Mouse (Mus musculus) kidney, postnatal 0 days (tissue): ENCODE results near the gene Slfn5. TPM values are rescaled to one million over a fixed set of nuclear protein-coding genes. Genes with fewer than 3 reads are reported as not detected.

Source experiments
- ATAC-seq: fragments of 200-750 bp; cut with Nextera tagmentation; replicated peaks from 2 replicates; pipeline ENCODE4 v1.8.0; 2017; ENCODE audit warnings: low read depth, moderate number of reproducible peaks, moderate TSS enrichment, moderate library complexity; ENCODE audit not compliant: low FRiP score
- DNase-seq: peaks from one replicate; pipeline ENCODE4 v3.0.0-alpha.2; 2016; ENCODE audit warnings: low spot score
- H3K27ac ChIP-seq: fragments of 300-500 bp; sonication (generic); 2 replicates; pipeline ENCODE4 v1.5.1; 2014; ENCODE audit warnings: mild to moderate bottlenecking
- H3K27me3 ChIP-seq: fragments of 300-500 bp; sonication (generic); 2 replicates; pipeline ENCODE4 v1.6.1; 2014; ENCODE audit warnings: low read length, mixed read lengths; ENCODE audit not compliant: insufficient read depth
- H3K36me3 ChIP-seq: fragments of 300-500 bp; sonication (generic); 2 replicates; pipeline ENCODE4 v1.6.1; 2014; ENCODE audit warnings: low read length, mixed read lengths; ENCODE audit not compliant: insufficient read depth
- H3K4me1 ChIP-seq: fragments of 300-500 bp; sonication (generic); replicated peaks from 2 replicates; pipeline ENCODE4 v1.6.1; 2014; ENCODE audit warnings: antibody characterized with exemption, low read length, mixed read lengths; ENCODE audit not compliant: insufficient read depth
- H3K4me2 ChIP-seq: fragments of 300-500 bp; sonication (generic); 2 replicates; pipeline ENCODE4 v1.6.1; 2014; ENCODE audit warnings: mild to moderate bottlenecking, low read length, moderate library complexity, mixed read lengths
- H3K4me3 ChIP-seq: fragments of 300-500 bp; sonication (generic); replicated peaks from 2 replicates; pipeline ENCODE4 v1.5.1; 2014; ENCODE audit warnings: low read depth, low read length
- H3K9ac ChIP-seq: fragments of 300-500 bp; sonication (generic); 2 replicates; pipeline ENCODE4 v1.6.1; 2014; ENCODE audit warnings: low read depth, low read length
- H3K9me3 ChIP-seq: fragments of 300-500 bp; sonication (generic); replicated peaks from 2 replicates; pipeline ENCODE4 v1.6.1; 2016; ENCODE audit warnings: low read length, inconsistent platforms, mixed read lengths
- CTCF ChIP-seq: IDR thresholded peaks from 2 replicates; pipeline ENCODE4 v1.5.1; 2016; ENCODE audit warnings: antibody characterized with exemption, low read depth, mild to moderate bottlenecking, moderate library complexity
- WGBS: fragments of 180-500 bp; shearing (Covaris S2); extraction: QIAGEN DNeasy Blood & Tissue Kit; methylation state at CpG from one replicate; pipeline ENCODE4 v1.1.7; 2014; 5-methylcytosine and 5-hydroxymethylcytosine counted together
- polyA plus RNA-seq: library from polyadenylated mRNA; unstranded; fragments of >200 nt; fragmentation: Nextera tagmentation; extraction: Ambion mirVana; gene quantifications from 2 replicates; pipeline ENCODE4 v1.2.1, GENCODE M21; 2015

Gene Slfn5
- polyA plus RNA-seq: 19.5 and 21.1 TPM in 2 replicates

- Histone ChIP-seq H3K4me1 (no peaks in the 10 kb centered on the region; the same call in 1 of the 2 replicates), H3K36me3 (no peaks in the 10 kb centered on the region), H3K27ac (peak within 1 kb of the TSS; percentile 83), H3K9ac (peak within 1 kb of the TSS; percentile 59), H3K4me3 (peak within 1 kb of the TSS; percentile 40), H3K9me3 (no peaks in the 10 kb centered on the region), H3K27me3 (peaks cover 5% of the 10 kb centered on the region; the same call in 1 of the 2 replicates), H3K4me2 (peak within 1 kb of the TSS; percentile 41)
- WGBS: 7% methylated on average over 10 of the region's 10 CpGs
- ATAC-seq: peak; percentile 43
- peak; percentile 88 for DNase-seq
- TF ChIP-seq CTCF: no peak
Measured at GRCm38 (mm10) chr11:82950736-82951481, at the start of gene Slfn5. Slfn5 (plus strand) TSS chr11:82951349.

DNA sequence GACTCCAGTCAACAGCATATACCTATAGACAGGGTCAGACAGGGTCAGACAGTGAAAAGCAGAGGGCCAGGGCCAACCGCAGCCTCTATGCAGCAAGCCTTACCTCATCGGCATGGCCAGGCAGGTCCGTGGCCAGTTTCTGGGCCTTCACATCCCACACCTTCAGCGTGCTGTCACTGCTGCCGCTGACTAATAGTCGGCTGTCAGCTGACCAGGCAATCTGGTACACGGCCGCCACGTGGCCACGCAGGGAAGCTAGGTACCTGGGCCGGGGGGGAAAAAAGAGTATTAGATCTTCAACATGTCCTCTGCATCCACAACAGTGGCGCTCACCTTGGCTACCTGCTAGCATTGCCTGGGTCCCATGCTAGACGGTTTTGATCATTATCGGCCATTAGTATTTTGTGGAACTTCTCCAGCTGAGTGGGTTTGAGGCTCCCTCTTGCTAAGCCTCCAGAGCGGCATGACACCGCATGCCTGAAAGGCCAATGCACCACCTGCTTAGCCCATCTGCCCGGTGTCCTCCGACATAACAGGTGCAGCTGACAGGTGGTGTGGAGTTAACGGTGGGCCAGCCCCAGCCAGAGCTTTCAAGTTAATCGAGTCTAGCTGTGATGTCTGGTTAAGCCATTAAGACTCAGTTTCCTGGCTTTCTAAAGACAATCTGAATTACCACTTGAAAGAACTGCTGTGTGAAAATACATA is 49.4 kb upstream of the Slfn5 start:
- ATAC-seq: no peak
- Histone ChIP-seq H3K9ac (no peak overlapping the region), H3K27me3 (no peaks in the 10 kb centered on the region), H3K9me3 (no peaks in the 10 kb centered on the region), H3K36me3 (peaks cover 48% of the 10 kb centered on the region), H3K4me1 (no peaks in the 10 kb centered on the region), H3K4me3 (no peak overlapping the region), H3K27ac (no peak overlapping the region), H3K4me2 (no peak overlapping the region)
- no peak for DNase-seq
- no peak for TF ChIP-seq CTCF
- WGBS: 93% methylated on average over 20 of the region's 20 CpGs

- ATAC-seq: no peak
- no peak overlapping the region for H3K27ac ChIP-seq
- no peak overlapping the region for H3K4me3 ChIP-seq
- no peak overlapping the region for H3K4me2 ChIP-seq
- peaks cover 8% of the 10 kb centered on the region for H3K4me1 ChIP-seq
- no peaks in the 10 kb centered on the region for H3K27me3 ChIP-seq
- H3K9me3 ChIP-seq: no peaks in the 10 kb centered on the region
- no peak overlapping the region for H3K9ac ChIP-seq
- no peak for DNase-seq
- H3K36me3 ChIP-seq: peaks cover 48% of the 10 kb centered on the region
- 62% methylated on average over 8 of the region's 8 CpGs for WGBS
- no peak for TF ChIP-seq CTCF
Measured at GRCm38 (mm10) chr11:82904952-82905351, 46.2 kb upstream of the Slfn5 start.

GRCm38 (mm10) chr11:82905816-82906215 is 45.3 kb upstream of the Slfn5 start:
- WGBS: 98% methylated on average over 5 of the region's 5 CpGs
- Histone ChIP-seq H3K36me3 (peaks cover 40% of the 10 kb centered on the region), H3K9ac (no peak overlapping the region)

DNA sequence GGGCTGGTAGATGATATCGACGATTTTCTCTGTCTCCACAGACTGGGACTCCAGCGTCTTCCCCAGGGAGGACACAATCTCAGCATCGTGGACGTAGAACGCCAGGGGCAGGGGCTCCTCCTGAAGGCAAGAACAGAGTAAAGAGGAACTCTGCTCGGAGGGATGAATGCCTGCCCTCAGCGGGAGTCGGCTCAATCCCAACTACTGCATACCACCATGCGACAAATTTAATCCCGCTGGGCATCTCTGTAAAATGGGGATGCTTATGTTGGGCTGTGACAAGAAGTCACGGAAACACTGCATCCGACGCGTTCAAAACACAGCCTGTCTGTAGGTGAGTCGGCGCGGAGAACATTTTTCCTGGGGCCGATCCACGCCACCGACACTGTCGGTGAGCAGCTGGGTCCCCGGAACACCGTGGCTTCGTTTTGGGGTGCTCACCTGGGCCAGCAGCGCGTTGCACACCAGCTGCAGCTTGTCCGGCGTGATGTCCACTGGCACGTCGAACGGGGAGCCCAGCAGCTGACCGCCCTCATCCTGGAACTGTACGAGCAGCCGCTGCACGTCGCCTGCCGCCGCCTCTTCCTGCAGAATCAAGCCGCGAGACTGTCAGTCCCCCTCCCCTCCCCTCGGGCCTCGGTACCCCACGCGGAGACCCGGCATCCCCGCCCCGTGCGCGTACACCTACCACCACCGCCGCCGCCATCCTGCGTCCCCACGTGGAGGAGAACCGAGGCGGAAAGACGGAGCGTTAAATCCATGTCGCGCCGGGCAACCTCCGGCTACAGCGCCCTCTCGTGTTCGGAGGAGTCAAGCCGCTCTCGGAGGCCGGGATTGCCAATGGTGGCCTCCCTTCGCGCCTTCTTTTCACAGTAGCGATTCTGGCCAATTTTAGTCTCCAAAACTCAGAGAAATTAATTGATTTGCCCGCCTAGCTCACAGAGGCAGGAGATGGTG is 43.2 kb upstream of the Slfn5 start, which contains the start of gene Nle1:
Gene Nle1 (minus strand): TSS at position 761 of the 957 bp plus-strand sequence.
- Histone ChIP-seq H3K4me2 (peak within 1 kb of the TSS; percentile 94), H3K4me3 (peak within 1 kb of the TSS; percentile 82), H3K9ac (peak within 1 kb of the TSS; percentile 79), H3K9me3 (no peaks in the 10 kb centered on the region), H3K27ac (no peak within 1 kb of the TSS), H3K27me3 (no peaks in the 10 kb centered on the region), H3K36me3 (peaks cover 21% of the 10 kb centered on the region), H3K4me1 (peaks cover 8% of the 10 kb centered on the region)
- peak; percentile 59; the same call in 1 of the 2 replicates for ATAC-seq
- WGBS: 1% methylated on average over 72 of the region's 73 CpGs
- TF ChIP-seq CTCF: peak; percentile 96
- peak; percentile 94 for DNase-seq

More at GRCm38 (mm10) chr11:82905816-82906215, 45.3 kb upstream of the Slfn5 start:
- no peak for TF ChIP-seq CTCF
- Histone ChIP-seq H3K4me1 (peaks cover 8% of the 10 kb centered on the region), H3K27ac (no peak overlapping the region), H3K9me3 (no peaks in the 10 kb centered on the region), H3K27me3 (no peaks in the 10 kb centered on the region), H3K4me3 (no peak overlapping the region), H3K4me2 (no peak overlapping the region)
- ATAC-seq (no peak), DNase-seq (no peak)

DNA sequence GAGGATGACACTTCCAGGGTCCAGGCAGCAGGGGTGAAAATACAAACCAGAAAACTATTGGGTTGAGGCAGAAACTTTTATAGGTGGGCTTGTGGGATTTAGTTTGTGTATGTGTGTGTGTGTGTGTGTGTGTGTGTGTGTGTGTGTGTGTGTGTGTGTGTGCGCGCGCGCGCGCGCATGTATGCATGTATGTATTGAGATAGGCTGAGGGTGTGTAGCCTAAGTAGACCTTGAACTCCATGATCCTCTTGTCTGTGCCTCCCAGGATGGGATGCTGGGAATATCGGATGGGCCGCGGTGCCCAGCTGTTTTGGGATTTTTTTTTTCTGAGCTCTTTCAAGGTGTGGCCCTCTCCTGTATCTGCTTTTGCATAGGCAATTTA is 42.5 kb upstream of the Slfn5 start:
- Histone ChIP-seq H3K27me3 (no peaks in the 10 kb centered on the region), H3K4me1 (peaks cover 8% of the 10 kb centered on the region), H3K4me3 (no peak overlapping the region), H3K9ac (no peak overlapping the region), H3K36me3 (peaks cover 17% of the 10 kb centered on the region), H3K4me2 (peak overlapping the region; percentile 94), H3K27ac (no peak overlapping the region), H3K9me3 (no peaks in the 10 kb centered on the region)
- DNase-seq (no peak), ATAC-seq (no peak)
- TF ChIP-seq CTCF: no peak
- WGBS: 52% methylated on average over 10 of the region's 10 CpGs
